Comparison of ENCODE assay signal across 19 mouse cellular contexts in genomic region chr11:53461727-53462126, GRCm38 (mm10). TPM values are rescaled to one million over a fixed set of nuclear protein-coding genes. Genes with fewer than 3 reads are reported as not detected.
DNase-seq lines count a peak whose midpoint lies in the region; ATAC-seq and TF ChIP-seq lines count a peak whose summit lies in the region.
"Had no signal": no experiment of that assay in that cellular context is flagged by ENCODE, and none has a peak within 500 bp of the region (broad histone marks: within the 10 kb centered on the region; RNA-seq: fewer than 3 reads in every experiment).

No protein-coding gene starts in this region.

- no peak for TF ChIP-seq POLR2A in kidney, adult 2 months (IDR thresholded peaks at IDR 0.05; ENCODE audit: low read depth, low read length)

- ATAC-seq in embryonic facial prominence, embryonic 15.5 days (ENCODE audit: insufficient number of reproducible peaks, low FRiP score, low TSS enrichment, low read depth): peak; percentile 20; the same call in 1 of the 2 replicates
- peak; percentile 68 for ATAC-seq in megakaryocyte progenitor cell, adult 5-6 weeks (replicated peaks; ENCODE audit: poor library complexity)
- ATAC-seq: intestine, embryonic 15.5 days had no signal

- H3K27ac ChIP-seq in kidney, adult 2 months (ENCODE audit: insufficient read depth, low read depth, low read length): no peak overlapping the region
- no peak overlapping the region for H3K27ac ChIP-seq in embryonic facial prominence, embryonic 15.5 days (replicated peaks)
- H3K27ac ChIP-seq: intestine, embryonic 15.5 days had no signal

- H3K4me3 ChIP-seq in kidney, adult 2 months (ENCODE audit: insufficient read depth, low read depth, low read length): no peak overlapping the region
- H3K4me3 ChIP-seq in embryonic facial prominence, embryonic 15.5 days (replicated peaks): no peak overlapping the region
- H3K4me3 ChIP-seq: heart, embryonic 12.5 days; intestine, embryonic 15.5 days; layer of hippocampus, adult 2 months had no signal

- no peak overlapping the region for H3K9ac ChIP-seq in embryonic facial prominence, embryonic 15.5 days
- H3K9ac ChIP-seq: heart, embryonic 12.5 days; intestine, embryonic 15.5 days had no signal

- TF ChIP-seq CTCF in kidney, adult 2 months (conservative IDR thresholded peaks at IDR 0.05; ENCODE audit: insufficient read depth, insufficient read length, low read depth, low read length): no peak

- peak; percentile 67 for DNase-seq in kidney, adult 2 months
- DNase-seq in kidney, adult 18-20 months: no peak
- DNase-seq in MN1 (ENCODE audit: low spot score): peak; percentile 59
- DNase-seq in lung, postnatal 4 days: no peak
- no peak for DNase-seq in heart, postnatal 14 days
- DNase-seq: cerebellum, adult 11-12 months; gastrocnemius, postnatal 36 days; lung, postnatal 36 days; midbrain, embryonic 14.5 days; spleen, adult 18-20 months had no signal

- peaks cover 6% of the 10 kb centered on the region; the same call in 1 of the 2 replicates for H3K4me1 ChIP-seq in kidney, adult 2 months (ENCODE audit: control insufficient read depth, insufficient read depth, low read length)
- H3K4me1 ChIP-seq in embryonic facial prominence, embryonic 15.5 days: peaks cover 28% of the 10 kb centered on the region

- H3K4me2 ChIP-seq in embryonic facial prominence, embryonic 15.5 days (replicated peaks): no peak overlapping the region
- H3K4me2 ChIP-seq: heart, embryonic 12.5 days; intestine, embryonic 15.5 days had no signal

- WGBS in kidney, adult 2 months: 40% methylated on average over 5 of the region's 5 CpGs
- WGBS in embryonic facial prominence, embryonic 15.5 days: 28% methylated on average over 5 of the region's 5 CpGs

- intact Hi-C loops in heart, postnatal 14 days (cut with DNase I): no loop called here

- no peaks in the 10 kb centered on the region for H3K27me3 ChIP-seq in kidney, adult 2 months (replicated peaks; ENCODE audit: control insufficient read depth, insufficient read depth, low read length)
- H3K27me3 ChIP-seq in embryonic facial prominence, embryonic 15.5 days: peaks cover 61% of the 10 kb centered on the region

- no peaks in the 10 kb centered on the region for H3K36me3 ChIP-seq in kidney, adult 2 months (ENCODE audit: control insufficient read depth, insufficient read depth, low read length)
- no peaks in the 10 kb centered on the region for H3K36me3 ChIP-seq in embryonic facial prominence, embryonic 15.5 days
- H3K36me3 ChIP-seq: intestine, embryonic 15.5 days had no signal

- H3K9me3 ChIP-seq in embryonic facial prominence, embryonic 15.5 days (replicated peaks): no peaks in the 10 kb centered on the region
- H3K9me3 ChIP-seq: heart, embryonic 12.5 days; intestine, embryonic 15.5 days had no signal

RNA-seq across cellular contexts. Expression of gene Shroom1, which starts 4.7 kb away (rescaled TPM):
- polyA plus RNA-seq in kidney, adult 2 months (2012; rRNA removed): 0.88 and 1.2 TPM in 2 replicates
- polyA plus RNA-seq in embryonic facial prominence, embryonic 15.5 days (2015; fragmentation: Nextera tagmentation; extraction: Ambion mirVana): 3.4 and 3.7 TPM in 2 replicates
- total RNA-seq in megakaryocyte progenitor cell, adult 5-6 weeks (2015): 0.02 TPM in 1 of 2 replicates, not detected in the other
- total RNA-seq in megakaryocyte progenitor cell, adult 5-6 weeks (2017): not detected in 2 replicates
- total RNA-seq in heart, postnatal 14 days (2021): under 1 TPM; 0.44 to 0.53 TPM

RNA-seq across cellular contexts. Expression of gene Gm10447, which starts 4.8 kb away (rescaled TPM):
- 0.05 and 0.10 TPM in 2 replicates for polyA plus RNA-seq in kidney, adult 2 months (2012; rRNA removed)
- 0.17 and 0.28 TPM in 2 replicates for polyA plus RNA-seq in embryonic facial prominence, embryonic 15.5 days (2015; fragmentation: Nextera tagmentation; extraction: Ambion mirVana)
- total RNA-seq in megakaryocyte progenitor cell, adult 5-6 weeks (2015): not detected in 2 replicates
- total RNA-seq in megakaryocyte progenitor cell, adult 5-6 weeks (2017): not detected in 2 replicates
- total RNA-seq in heart, postnatal 14 days (2021): not detected
- total RNA-seq: gastrocnemius, postnatal 36 days had no signal
- polyA plus RNA-seq: midbrain, embryonic 14.5 days; neural tube, embryonic 11.5 days had no signal

RNA-seq across cellular contexts. Expression of gene Gm9837, which starts 8.6 kb away (rescaled TPM):
- not detected in 2 replicates for polyA plus RNA-seq in kidney, adult 2 months (2012; rRNA removed)
- not detected in 2 replicates for polyA plus RNA-seq in embryonic facial prominence, embryonic 15.5 days (2015; fragmentation: Nextera tagmentation; extraction: Ambion mirVana)
- total RNA-seq in megakaryocyte progenitor cell, adult 5-6 weeks (2015): not detected in 2 replicates
- total RNA-seq in megakaryocyte progenitor cell, adult 5-6 weeks (2017): not detected in 2 replicates
- total RNA-seq in heart, postnatal 14 days (2021): not detected
- total RNA-seq: gastrocnemius, postnatal 36 days had no signal
- polyA plus RNA-seq: frontal cortex, adult 2 months; heart, embryonic 12.5 days; hindbrain, embryonic 11.5 days; intestine, embryonic 15.5 days; limb, embryonic 14.5 days; midbrain, embryonic 14.5 days; neural tube, embryonic 11.5 days had no signal

RNA-seq across cellular contexts. Expression of gene Gm9945, which starts 18.2 kb away (rescaled TPM):
- not detected in 2 replicates for polyA plus RNA-seq in kidney, adult 2 months (2012; rRNA removed)
- 0.18 TPM in 1 of 2 replicates, not detected in the other for polyA plus RNA-seq in embryonic facial prominence, embryonic 15.5 days (2015; fragmentation: Nextera tagmentation; extraction: Ambion mirVana)
- not detected in 2 replicates for total RNA-seq in megakaryocyte progenitor cell, adult 5-6 weeks (2015)
- total RNA-seq in megakaryocyte progenitor cell, adult 5-6 weeks (2017): not detected in 2 replicates
- not detected for total RNA-seq in heart, postnatal 14 days (2021)
- total RNA-seq: gastrocnemius, postnatal 36 days had no signal
- polyA plus RNA-seq: heart, embryonic 12.5 days; hindbrain, embryonic 11.5 days; intestine, embryonic 15.5 days; limb, embryonic 14.5 days; midbrain, embryonic 14.5 days; neural tube, embryonic 11.5 days had no signal

RNA-seq across cellular contexts. Expression of gene Sowaha, which starts 18.3 kb away (rescaled TPM):
- 0.84 and 1.8 TPM in 2 replicates for polyA plus RNA-seq in kidney, adult 2 months (2012; rRNA removed)
- 1.1 and 1.5 TPM in 2 replicates for polyA plus RNA-seq in embryonic facial prominence, embryonic 15.5 days (2015; fragmentation: Nextera tagmentation; extraction: Ambion mirVana)
- total RNA-seq in megakaryocyte progenitor cell, adult 5-6 weeks (2015): 0.73 and 0.79 TPM in 2 replicates
- 0.29 and 0.91 TPM in 2 replicates for total RNA-seq in megakaryocyte progenitor cell, adult 5-6 weeks (2017)
- total RNA-seq in heart, postnatal 14 days (2021): under 1 TPM; 0.07 TPM

Comparison
In these comparisons a context has a peak if more than half of its experiments do, and no peak if none do; other contexts are left out.
1. DNase-seq: peak in kidney, adult 2 months (single experiment) and MN1 (single experiment); none in kidney, adult 18-20 months (single experiment), lung, postnatal 4 days (0 of 2) and heart, postnatal 14 days (0 of 2).